Mouse (Mus musculus): ENCODE measurements around the gene Stoml1. TPM values are rescaled to one million over a fixed set of nuclear protein-coding genes. Genes with fewer than 3 reads are reported as not detected.
A peak's percentile ranks its signal among the peaks of the same experiment; 100 is the strongest.
"Not testable (repeated sequence)": the region's sequence is repeated elsewhere in the genome, so short reads cannot be mapped to it uniquely, and the experiment has no call there.

Stoml1 gene
- polyA plus RNA-seq, 1 experiment: 21.3 TPM

DNA sequence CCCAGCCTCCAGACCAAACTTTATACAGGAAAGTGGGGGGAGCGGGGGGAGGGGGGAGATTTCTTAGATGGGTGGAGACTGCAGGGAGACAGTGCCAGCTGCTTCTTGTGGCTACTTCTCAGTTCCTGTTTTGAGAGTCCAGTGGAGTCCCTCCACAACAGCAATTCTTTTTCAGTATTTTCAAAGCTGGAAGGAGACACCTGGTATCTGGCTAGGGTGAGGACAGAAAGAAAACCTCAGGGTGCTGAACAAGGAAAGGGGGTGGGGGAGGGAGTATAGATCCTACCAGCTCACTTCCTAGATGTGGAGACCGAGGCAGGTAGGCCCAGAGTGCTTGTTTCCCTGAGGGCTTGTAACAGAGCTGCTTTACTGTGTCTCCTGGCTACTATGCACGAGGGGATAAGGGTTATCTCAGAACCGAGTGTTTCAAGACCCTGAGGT, 13.6 kb downstream of the Stoml1 start:
- H3K36me3 ChIP-seq (ENCODE audit: control insufficient read depth, insufficient read depth, low read length): peaks cover 8% of the 10 kb centered on the region
- H3K4me3 ChIP-seq (ENCODE audit: low read depth, low read length): no peak overlapping the region
- H3K27ac ChIP-seq (ENCODE audit: insufficient read depth, low read depth, low read length): peak overlapping the region; percentile 2; the same call in 1 of the 2 replicates
- no peaks in the 10 kb centered on the region for H3K4me1 ChIP-seq (ENCODE audit: control insufficient read depth, insufficient read depth, insufficient read length, low read length)
- no peak for TF ChIP-seq POLR2A (IDR thresholded peaks at IDR 0.05; ENCODE audit: low read depth, low read length)
- no peak for TF ChIP-seq CTCF (IDR thresholded peaks at IDR 0.05; ENCODE audit: extremely low read depth, insufficient read length, insufficient replicate concordance, low read depth, low read length)
- H3K27me3 ChIP-seq (ENCODE audit: control insufficient read depth, insufficient read depth, low read length): no peaks in the 10 kb centered on the region
- 38% methylated on average over 4 of the region's 4 CpGs for WGBS

DNA sequence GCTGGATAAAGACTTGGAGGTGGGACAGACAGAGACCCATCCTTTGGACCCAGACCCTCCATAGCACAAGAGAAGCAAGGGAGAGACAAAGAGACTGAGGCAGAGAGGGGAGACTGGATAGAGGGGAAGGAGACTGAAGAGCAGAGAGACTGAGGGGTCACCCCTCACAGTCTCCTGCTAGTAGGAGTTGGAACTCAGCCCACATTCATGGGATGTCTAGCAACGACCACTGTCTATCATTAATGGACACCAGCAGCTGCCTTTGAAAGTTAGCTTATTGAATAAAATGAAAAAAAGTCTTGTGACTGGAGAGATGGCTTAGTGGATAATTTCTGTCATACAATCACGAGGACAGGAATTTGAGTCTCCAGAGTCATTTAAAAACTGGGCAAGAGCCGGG, 14.1 kb downstream of the Stoml1 start:
- Histone ChIP-seq H3K4me1 (ENCODE audit: control insufficient read depth, insufficient read depth, insufficient read length, low read length) (no peaks in the 10 kb centered on the region), H3K27ac (ENCODE audit: insufficient read depth, low read depth, low read length) (peak overlapping the region; percentile 2; the same call in 1 of the 2 replicates), H3K27me3 (ENCODE audit: control insufficient read depth, insufficient read depth, low read length) (no peaks in the 10 kb centered on the region), H3K36me3 (ENCODE audit: control insufficient read depth, insufficient read depth, low read length) (peaks cover 5% of the 10 kb centered on the region; the same call in 1 of the 2 replicates), H3K4me3 (ENCODE audit: low read depth, low read length) (no peak overlapping the region)
- WGBS: 59% methylated on average over 3 of the region's 3 CpGs
- TF ChIP-seq POLR2A (IDR thresholded peaks at IDR 0.05; ENCODE audit: low read depth, low read length) (no peak), CTCF (IDR thresholded peaks at IDR 0.05; ENCODE audit: extremely low read depth, insufficient read length, insufficient replicate concordance, low read depth, low read length) (no peak)

DNA sequence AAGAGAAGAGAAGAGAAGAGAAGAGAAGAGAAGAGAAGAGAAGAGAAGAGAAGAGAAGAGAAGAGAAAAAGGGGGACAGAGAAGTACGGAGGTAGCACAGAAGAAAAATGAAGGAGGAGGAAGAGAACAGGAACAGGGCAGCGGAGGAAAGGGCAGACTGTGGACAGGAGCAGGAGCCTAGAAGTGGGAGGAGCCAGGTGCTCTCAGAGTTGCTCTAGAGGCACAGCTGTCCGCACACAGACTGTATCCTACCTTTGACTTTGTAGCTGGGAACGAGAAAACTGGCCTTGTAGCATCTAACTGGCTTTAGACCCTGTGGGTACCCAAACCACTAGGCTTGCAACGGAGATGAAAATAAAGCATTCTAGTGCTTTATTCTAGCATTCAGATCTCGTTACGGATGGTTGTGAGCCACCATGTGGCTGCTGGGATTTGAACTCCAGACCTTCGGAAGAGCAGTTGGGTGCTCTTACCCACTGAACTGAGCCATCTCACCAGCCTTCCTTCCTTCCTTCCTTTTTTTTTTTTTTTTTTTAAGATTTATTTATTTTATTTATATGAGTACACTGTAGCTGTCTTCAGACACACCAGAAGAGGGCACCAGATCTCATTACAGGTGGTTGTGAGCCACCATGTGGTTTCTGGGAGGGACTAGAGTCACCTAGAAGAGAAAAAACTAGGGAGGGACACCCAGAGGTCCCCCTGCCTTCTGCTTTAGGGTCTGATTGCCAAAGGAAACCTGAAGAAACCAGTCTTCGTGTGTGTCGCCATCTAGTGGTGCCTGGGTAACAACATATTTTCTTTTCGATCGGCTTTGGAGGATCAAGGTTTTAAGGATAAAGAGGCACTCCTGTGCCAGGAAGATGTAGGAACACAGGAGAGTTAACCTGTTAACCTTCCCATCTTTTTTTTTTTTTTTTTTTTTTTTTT, 15.7 kb downstream of the Stoml1 start:
- no peak overlapping the region for H3K27ac ChIP-seq (ENCODE audit: insufficient read depth, low read depth, low read length)

GRCm38 (mm10) chr9:58270081-58270480, 17.1 kb downstream of the Stoml1 start:
- TF ChIP-seq POLR2A (IDR thresholded peaks at IDR 0.05; ENCODE audit: low read depth, low read length) (no peak), CTCF (IDR thresholded peaks at IDR 0.05; ENCODE audit: extremely low read depth, insufficient read length, insufficient replicate concordance, low read depth, low read length) (no peak)
- 49% methylated on average over 3 of the region's 3 CpGs for WGBS
- H3K4me1 ChIP-seq (ENCODE audit: control insufficient read depth, insufficient read depth, insufficient read length, low read length): no peaks in the 10 kb centered on the region
- H3K36me3 ChIP-seq (ENCODE audit: control insufficient read depth, insufficient read depth, low read length): no peaks in the 10 kb centered on the region
- H3K27ac ChIP-seq (ENCODE audit: insufficient read depth, low read depth, low read length): no peak overlapping the region
- H3K27me3 ChIP-seq (ENCODE audit: control insufficient read depth, insufficient read depth, low read length): no peaks in the 10 kb centered on the region
- H3K4me3 ChIP-seq (ENCODE audit: low read depth, low read length): no peak overlapping the region

More for the DNA sequence above, 15.7 kb downstream of the Stoml1 start:
- Histone ChIP-seq H3K27me3 (ENCODE audit: control insufficient read depth, insufficient read depth, low read length) (no peaks in the 10 kb centered on the region), H3K4me1 (ENCODE audit: control insufficient read depth, insufficient read depth, insufficient read length, low read length) (no peaks in the 10 kb centered on the region), H3K36me3 (ENCODE audit: control insufficient read depth, insufficient read depth, low read length) (no peaks in the 10 kb centered on the region), H3K4me3 (ENCODE audit: low read depth, low read length) (no peak overlapping the region)
- TF ChIP-seq POLR2A (IDR thresholded peaks at IDR 0.05; ENCODE audit: low read depth, low read length): no peak
- TF ChIP-seq CTCF (IDR thresholded peaks at IDR 0.05; ENCODE audit: extremely low read depth, insufficient read length, insufficient replicate concordance, low read depth, low read length): peak; percentile 61; the same call in 1 of the 2 replicates
- 41% methylated on average over 12 of the region's 12 CpGs for WGBS

- Histone ChIP-seq H3K36me3 (ENCODE audit: control insufficient read depth, insufficient read depth, low read length) (no peaks in the 10 kb centered on the region), H3K27ac (ENCODE audit: insufficient read depth, low read depth, low read length) (no peak overlapping the region), H3K4me3 (ENCODE audit: low read depth, low read length) (no peak overlapping the region), H3K27me3 (ENCODE audit: control insufficient read depth, insufficient read depth, low read length) (no peaks in the 10 kb centered on the region), H3K4me1 (ENCODE audit: control insufficient read depth, insufficient read depth, insufficient read length, low read length) (peaks cover 6% of the 10 kb centered on the region; the same call in 1 of the 2 replicates)
- TF ChIP-seq CTCF (IDR thresholded peaks at IDR 0.05; ENCODE audit: extremely low read depth, insufficient read length, insufficient replicate concordance, low read depth, low read length): no peak
- no peak for TF ChIP-seq POLR2A (IDR thresholded peaks at IDR 0.05; ENCODE audit: low read depth, low read length)
- 64% methylated on average over 3 of the region's 3 CpGs for WGBS
Observed at GRCm38 (mm10) chr9:58271109-58271508, 18.1 kb downstream of the Stoml1 start.

- H3K4me1 ChIP-seq (ENCODE audit: control insufficient read depth, insufficient read depth, insufficient read length, low read length); H3K27me3 ChIP-seq (ENCODE audit: control insufficient read depth, insufficient read depth, low read length); H3K27ac ChIP-seq (ENCODE audit: insufficient read depth, low read depth, low read length); H3K4me3 ChIP-seq (ENCODE audit: low read depth, low read length); H3K36me3 ChIP-seq (ENCODE audit: control insufficient read depth, insufficient read depth, low read length): not testable (repeated sequence)
- 86% methylated on average over 9 of the region's 9 CpGs for WGBS
Observed at GRCm38 (mm10) chr9:58271551-58271950, 18.6 kb downstream of the Stoml1 start.

GRCm38 (mm10) chr9:58272068-58272541, 19.1 kb downstream of the Stoml1 start:
- Histone ChIP-seq H3K27ac (ENCODE audit: insufficient read depth, low read depth, low read length) (no peak overlapping the region), H3K36me3 (ENCODE audit: control insufficient read depth, insufficient read depth, low read length) (no peaks in the 10 kb centered on the region), H3K27me3 (ENCODE audit: control insufficient read depth, insufficient read depth, low read length) (no peaks in the 10 kb centered on the region), H3K4me1 (ENCODE audit: control insufficient read depth, insufficient read depth, insufficient read length, low read length) (peaks cover 6% of the 10 kb centered on the region; the same call in 1 of the 2 replicates), H3K4me3 (ENCODE audit: low read depth, low read length) (no peak overlapping the region)
- 87% methylated on average over 2 of the region's 2 CpGs for WGBS
- no peak for TF ChIP-seq CTCF (IDR thresholded peaks at IDR 0.05; ENCODE audit: extremely low read depth, insufficient read length, insufficient replicate concordance, low read depth, low read length)
- no peak for TF ChIP-seq POLR2A (IDR thresholded peaks at IDR 0.05; ENCODE audit: low read depth, low read length)
